Mouse (Mus musculus) liver, embryonic 11.5 days (tissue): ENCODE data around the gene Slco3a1. TPM values are rescaled to one million over a fixed set of nuclear protein-coding genes. Genes with fewer than 3 reads are reported as not detected.

ENCODE experiments used
- ATAC-seq: fragments of 200-750 bp; cut with Nextera tagmentation; replicated peaks from 2 replicates; pipeline ENCODE4 v1.8.0; 2017; ENCODE audit warnings: moderate number of reproducible peaks, mild to moderate bottlenecking, moderate TSS enrichment, moderate library complexity; ENCODE audit not compliant: low FRiP score
- DNase-seq: peaks from one replicate; pipeline ENCODE4 v3.0.0-alpha.2; 2017; ENCODE audit warnings: low spot score
- H3K27ac ChIP-seq: fragments of 300-500 bp; sonication (generic); 2 replicates; pipeline ENCODE4 v1.5.1; 2014; ENCODE audit warnings: mild to moderate bottlenecking, low read depth, low read length, control low read depth
- H3K27me3 ChIP-seq: fragments of 300-500 bp; sonication (generic); replicated peaks from 2 replicates; pipeline ENCODE4 v1.6.1; 2014; ENCODE audit warnings: low read length, mixed read lengths; ENCODE audit not compliant: control insufficient read depth, insufficient read depth
- H3K36me3 ChIP-seq: fragments of 300-500 bp; sonication (generic); 2 replicates; pipeline ENCODE4 v1.6.1; 2014; ENCODE audit warnings: mild to moderate bottlenecking, low read length, moderate library complexity, mixed read lengths; ENCODE audit not compliant: control insufficient read depth, insufficient read depth
- H3K4me1 ChIP-seq: fragments of 300-500 bp; sonication (generic); replicated peaks from 2 replicates; pipeline ENCODE4 v1.6.1; 2014; ENCODE audit warnings: low read length, mixed read lengths; ENCODE audit not compliant: control insufficient read depth, insufficient read depth
- H3K4me2 ChIP-seq: fragments of 300-500 bp; sonication (generic); 2 replicates; pipeline ENCODE4 v1.6.1; 2014; ENCODE audit warnings: mild to moderate bottlenecking, control low read depth, moderate library complexity
- H3K4me3 ChIP-seq: fragments of 300-500 bp; sonication (generic); 2 replicates; pipeline ENCODE4 v1.5.1; 2014; ENCODE audit warnings: low read depth, low read length, control low read depth
- H3K9ac ChIP-seq: fragments of 300-500 bp; sonication (generic); 2 replicates; pipeline ENCODE4 v1.6.1; 2014; ENCODE audit warnings: low read depth, low read length, control low read depth
- H3K9me3 ChIP-seq: fragments of 300-500 bp; sonication (generic); 2 replicates; pipeline ENCODE4 v1.6.1; 2016; ENCODE audit warnings: low read length, inconsistent platforms, mixed read lengths; ENCODE audit not compliant: control insufficient read depth
- WGBS: fragments of 180-500 bp; shearing (Covaris S2); extraction: QIAGEN DNeasy Blood & Tissue Kit; methylation state at CpG from one replicate; pipeline ENCODE4 v1.1.7; 2014; 5-methylcytosine and 5-hydroxymethylcytosine counted together
- polyA plus RNA-seq: library from polyadenylated mRNA; unstranded; fragments of >200 nt; fragmentation: Nextera tagmentation; extraction: Ambion mirVana; gene quantifications from 2 replicates; pipeline ENCODE4 v1.2.1, GENCODE M21; 2014

Gene Slco3a1
- polyA plus RNA-seq, 1 experiment from 2014 or later: 2.7 TPM

DNA sequence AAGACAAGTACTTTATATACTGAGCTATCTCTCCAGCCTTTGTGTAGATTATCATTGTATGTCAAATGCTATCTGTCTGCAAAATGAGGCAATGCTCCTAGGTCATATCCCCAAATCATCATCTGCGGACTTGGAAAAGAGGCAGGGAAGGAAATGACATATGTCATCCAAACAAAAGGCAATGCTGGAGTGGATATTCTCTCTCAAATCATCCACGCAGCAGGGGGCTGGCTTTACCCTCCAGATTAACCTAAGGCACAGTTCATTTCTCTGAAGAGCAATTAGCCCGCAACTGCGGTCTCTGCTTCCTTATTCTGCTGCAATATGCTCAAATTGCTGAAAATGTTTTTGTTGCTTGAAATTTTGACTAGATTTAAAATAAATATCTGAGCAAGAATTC is 92.1 kb downstream of the Slco3a1 start:
- no peaks in the 10 kb centered on the region for H3K27me3 ChIP-seq
- no peak overlapping the region for H3K4me3 ChIP-seq
- H3K4me1 ChIP-seq: no peaks in the 10 kb centered on the region; the same call in 1 of the 2 replicates
- ATAC-seq: no peak
- no peak overlapping the region for H3K27ac ChIP-seq
- H3K36me3 ChIP-seq: no peaks in the 10 kb centered on the region
- no peaks in the 10 kb centered on the region for H3K9me3 ChIP-seq
- WGBS: 64% methylated on average over 4 of the region's 4 CpGs
- DNase-seq: no peak
- no peak overlapping the region for H3K9ac ChIP-seq
- H3K4me2 ChIP-seq: no peak overlapping the region

DNA sequence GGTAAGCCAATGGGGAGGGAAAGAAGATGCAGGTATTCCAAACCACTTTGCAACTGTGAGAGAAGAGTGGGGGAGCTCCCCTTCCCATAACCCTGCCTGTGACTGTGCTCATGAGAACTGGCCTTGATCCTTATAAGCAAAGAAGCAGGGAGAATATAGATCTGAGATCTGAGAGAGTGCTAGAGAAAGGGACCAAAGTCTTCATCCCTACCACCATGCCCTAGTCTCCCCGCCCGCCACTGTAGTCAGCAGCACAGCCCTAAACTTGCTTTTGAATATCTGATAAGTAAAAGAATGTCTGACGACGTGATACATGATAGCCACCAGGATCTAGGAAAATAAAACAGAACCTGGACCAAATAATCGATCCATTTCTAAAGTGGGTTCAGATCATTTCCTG is 92.8 kb downstream of the Slco3a1 start:
- H3K4me3 ChIP-seq: no peak overlapping the region
- no peaks in the 10 kb centered on the region for H3K36me3 ChIP-seq
- no peaks in the 10 kb centered on the region; the same call in 1 of the 2 replicates for H3K4me1 ChIP-seq
- H3K9me3 ChIP-seq: no peaks in the 10 kb centered on the region
- 74% methylated on average over 5 of the region's 5 CpGs for WGBS
- no peak overlapping the region for H3K4me2 ChIP-seq
- no peaks in the 10 kb centered on the region for H3K27me3 ChIP-seq
- no peak overlapping the region for H3K27ac ChIP-seq
- DNase-seq: no peak
- H3K9ac ChIP-seq: no peak overlapping the region
- no peak for ATAC-seq

DNA sequence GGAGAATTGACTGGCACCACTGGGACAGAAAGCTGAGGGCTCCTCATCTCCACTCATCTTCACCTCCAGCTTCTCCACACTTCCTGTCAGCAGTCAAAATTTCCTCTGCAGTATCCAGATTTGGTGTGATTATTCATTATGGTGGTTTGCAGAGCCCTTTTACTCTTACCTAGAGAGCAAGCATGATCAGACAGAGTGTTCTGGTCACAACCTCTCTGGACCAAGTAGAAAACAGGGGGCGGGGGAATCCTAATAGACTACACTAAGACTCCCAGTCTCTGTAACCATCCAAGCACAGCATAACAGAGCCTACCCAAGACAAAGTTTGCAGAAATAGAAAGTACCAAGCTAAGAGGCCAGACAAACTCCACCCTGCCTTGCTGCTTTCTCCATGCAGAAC is 93.4 kb downstream of the Slco3a1 start:
- ATAC-seq (no peak), DNase-seq (no peak)
- Histone ChIP-seq H3K27me3 (no peaks in the 10 kb centered on the region), H3K27ac (no peak overlapping the region), H3K36me3 (no peaks in the 10 kb centered on the region), H3K9me3 (no peaks in the 10 kb centered on the region), H3K9ac (no peak overlapping the region), H3K4me1 (no peaks in the 10 kb centered on the region; the same call in 1 of the 2 replicates), H3K4me2 (no peak overlapping the region), H3K4me3 (no peak overlapping the region)
- 92% methylated on average over 1 of the region's 1 CpGs for WGBS

- no peaks in the 10 kb centered on the region for H3K9me3 ChIP-seq
Measured at GRCm38 (mm10) chr7:74459812-74460211, 94.8 kb downstream of the Slco3a1 start.

DNA sequence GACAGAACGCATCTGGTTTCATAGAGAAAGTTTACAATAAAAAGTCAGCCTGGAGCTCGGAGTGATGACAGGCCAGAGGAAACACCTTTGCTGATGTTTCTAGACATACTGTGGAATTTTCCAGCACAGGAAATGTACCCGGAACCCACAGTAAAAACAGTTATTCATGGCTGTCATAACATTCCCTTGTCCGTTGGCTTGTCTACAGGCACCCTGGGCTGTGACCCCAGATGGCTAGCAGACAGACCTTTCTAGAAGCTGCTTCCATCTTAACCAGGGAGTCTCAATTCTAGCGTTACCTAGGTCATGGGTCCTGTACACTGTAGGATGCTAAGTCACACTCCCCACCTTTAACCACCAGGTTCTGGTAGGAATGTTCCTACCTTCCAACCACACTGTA is 95.3 kb downstream of the Slco3a1 start:
- ATAC-seq: no peak
- no peak overlapping the region for H3K9ac ChIP-seq
- no peak overlapping the region for H3K27ac ChIP-seq
- H3K4me1 ChIP-seq: no peaks in the 10 kb centered on the region; the same call in 1 of the 2 replicates
- H3K4me2 ChIP-seq: no peak overlapping the region
- no peaks in the 10 kb centered on the region for H3K27me3 ChIP-seq
- WGBS: 48% methylated on average over 5 of the region's 5 CpGs
- no peaks in the 10 kb centered on the region for H3K9me3 ChIP-seq
- H3K4me3 ChIP-seq: no peak overlapping the region
- no peaks in the 10 kb centered on the region for H3K36me3 ChIP-seq
- DNase-seq: no peak

More at GRCm38 (mm10) chr7:74459812-74460211, 94.8 kb downstream of the Slco3a1 start:
- H3K4me1 ChIP-seq: no peaks in the 10 kb centered on the region; the same call in 1 of the 2 replicates
- WGBS: 77% methylated on average over 3 of the region's 3 CpGs
- DNase-seq (no peak), ATAC-seq (no peak)
- H3K4me3 ChIP-seq: no peak overlapping the region
- H3K27me3 ChIP-seq: no peaks in the 10 kb centered on the region
- no peak overlapping the region for H3K9ac ChIP-seq
- H3K36me3 ChIP-seq: no peaks in the 10 kb centered on the region
- no peak overlapping the region for H3K4me2 ChIP-seq
- H3K27ac ChIP-seq: no peak overlapping the region

GRCm38 (mm10) chr7:74458475-74459221 is 95.9 kb downstream of the Slco3a1 start:
- DNase-seq (no peak), ATAC-seq (no peak)
- Histone ChIP-seq H3K36me3 (no peaks in the 10 kb centered on the region), H3K4me3 (no peak overlapping the region), H3K4me2 (no peak overlapping the region; the same call in 1 of the 2 replicates), H3K4me1 (no peaks in the 10 kb centered on the region; the same call in 1 of the 2 replicates), H3K27ac (no peak overlapping the region), H3K9me3 (no peaks in the 10 kb centered on the region), H3K27me3 (no peaks in the 10 kb centered on the region), H3K9ac (no peak overlapping the region)
- 43% methylated on average over 8 of the region's 8 CpGs for WGBS

DNA sequence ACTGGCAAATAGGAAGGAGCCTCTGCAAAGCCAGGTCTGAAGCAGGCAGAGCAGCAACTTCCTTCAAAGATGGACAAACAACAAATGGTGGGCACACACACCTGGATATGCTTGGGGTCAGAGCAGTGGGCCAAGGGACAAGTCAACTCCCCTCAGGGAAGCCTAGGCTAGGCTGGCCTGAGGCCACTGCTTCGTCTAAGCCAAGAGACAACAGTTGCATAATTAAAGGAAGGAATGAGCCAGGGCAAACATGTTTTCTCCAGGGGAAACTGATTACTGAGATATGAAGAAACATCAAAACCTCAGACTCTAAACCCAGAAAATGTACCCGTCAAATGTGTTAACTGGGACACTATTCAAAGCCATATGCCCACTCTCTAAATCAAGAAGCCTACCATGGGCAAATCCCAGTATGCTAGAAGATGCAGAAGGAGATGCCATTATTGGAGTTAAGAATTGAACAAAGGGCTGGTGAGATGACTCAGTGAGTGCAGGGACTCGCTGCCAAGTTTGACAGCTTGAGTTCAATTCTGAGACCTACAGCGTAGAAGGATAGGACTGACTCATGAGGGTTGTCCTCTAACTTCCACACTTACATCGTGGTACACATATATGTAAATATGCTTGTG is 97.1 kb downstream of the Slco3a1 start:
- no peak overlapping the region for H3K27ac ChIP-seq
- 76% methylated on average over 5 of the region's 5 CpGs for WGBS
- no peaks in the 10 kb centered on the region for H3K27me3 ChIP-seq
- H3K4me1 ChIP-seq: no peaks in the 10 kb centered on the region; the same call in 1 of the 2 replicates
- H3K4me2 ChIP-seq: no peak overlapping the region
- no peak for ATAC-seq
- no peaks in the 10 kb centered on the region for H3K9me3 ChIP-seq
- DNase-seq: no peak
- no peak overlapping the region for H3K4me3 ChIP-seq
- H3K9ac ChIP-seq: no peak overlapping the region
- H3K36me3 ChIP-seq: no peaks in the 10 kb centered on the region

- WGBS: 82% methylated on average over 2 of the region's 2 CpGs
- H3K27me3 ChIP-seq: no peaks in the 10 kb centered on the region
Measured at GRCm38 (mm10) chr7:74456781-74457180, 97.8 kb downstream of the Slco3a1 start.

DNA sequence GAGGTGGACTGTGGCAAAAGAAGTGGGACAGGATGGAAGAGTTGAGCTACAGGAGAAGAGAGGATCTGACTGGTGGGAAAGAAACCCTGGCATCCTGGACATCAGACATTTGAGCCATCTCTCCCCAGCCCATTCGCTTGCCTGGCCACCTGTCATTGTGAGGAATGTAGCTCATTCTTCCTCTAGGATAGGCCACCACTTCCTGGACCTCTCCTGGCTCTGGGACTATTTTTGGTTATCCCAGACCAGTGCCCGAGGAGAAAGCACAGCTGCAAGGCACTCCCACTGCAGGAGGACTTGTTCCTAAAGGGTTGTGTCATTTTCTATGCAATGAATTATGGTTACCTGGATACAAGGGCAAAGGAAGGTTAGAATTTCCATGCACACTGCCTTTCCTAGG is 103.5 kb downstream of the Slco3a1 start:
- Histone ChIP-seq H3K27me3 (no peaks in the 10 kb centered on the region), H3K4me1 (no peaks in the 10 kb centered on the region), H3K36me3 (no peaks in the 10 kb centered on the region), H3K4me3 (no peak overlapping the region), H3K4me2 (no peak overlapping the region), H3K27ac (no peak overlapping the region), H3K9me3 (no peaks in the 10 kb centered on the region), H3K9ac (no peak overlapping the region)
- 48% methylated on average over 2 of the region's 2 CpGs for WGBS
- DNase-seq: no peak
- ATAC-seq: no peak

More at GRCm38 (mm10) chr7:74456781-74457180, 97.8 kb downstream of the Slco3a1 start:
- no peak overlapping the region for H3K27ac ChIP-seq
- ATAC-seq (no peak), DNase-seq (no peak)
- no peaks in the 10 kb centered on the region; the same call in 1 of the 2 replicates for H3K4me1 ChIP-seq
- no peak overlapping the region for H3K4me3 ChIP-seq
- H3K9ac ChIP-seq: no peak overlapping the region
- no peak overlapping the region for H3K4me2 ChIP-seq
- no peaks in the 10 kb centered on the region for H3K9me3 ChIP-seq
- H3K36me3 ChIP-seq: no peaks in the 10 kb centered on the region
